Mouse (Mus musculus): ENCODE results near the gene Capn7. TPM values are rescaled to one million over a fixed set of nuclear protein-coding genes. Genes with fewer than 3 reads are reported as not detected.

Capn7 gene
- polyA plus RNA-seq (2014; fragmentation: Illumina TruSeq; extraction: RNeasy Lipid Tissue Mini Kit (QIAGEN cat#74804)), result 142 TPM

GRCm38 (mm10) chr14:31336369-31337155 is at the start of gene Capn7:
TSS of gene Capn7 (plus strand) at chr14:31336638.

DNA sequence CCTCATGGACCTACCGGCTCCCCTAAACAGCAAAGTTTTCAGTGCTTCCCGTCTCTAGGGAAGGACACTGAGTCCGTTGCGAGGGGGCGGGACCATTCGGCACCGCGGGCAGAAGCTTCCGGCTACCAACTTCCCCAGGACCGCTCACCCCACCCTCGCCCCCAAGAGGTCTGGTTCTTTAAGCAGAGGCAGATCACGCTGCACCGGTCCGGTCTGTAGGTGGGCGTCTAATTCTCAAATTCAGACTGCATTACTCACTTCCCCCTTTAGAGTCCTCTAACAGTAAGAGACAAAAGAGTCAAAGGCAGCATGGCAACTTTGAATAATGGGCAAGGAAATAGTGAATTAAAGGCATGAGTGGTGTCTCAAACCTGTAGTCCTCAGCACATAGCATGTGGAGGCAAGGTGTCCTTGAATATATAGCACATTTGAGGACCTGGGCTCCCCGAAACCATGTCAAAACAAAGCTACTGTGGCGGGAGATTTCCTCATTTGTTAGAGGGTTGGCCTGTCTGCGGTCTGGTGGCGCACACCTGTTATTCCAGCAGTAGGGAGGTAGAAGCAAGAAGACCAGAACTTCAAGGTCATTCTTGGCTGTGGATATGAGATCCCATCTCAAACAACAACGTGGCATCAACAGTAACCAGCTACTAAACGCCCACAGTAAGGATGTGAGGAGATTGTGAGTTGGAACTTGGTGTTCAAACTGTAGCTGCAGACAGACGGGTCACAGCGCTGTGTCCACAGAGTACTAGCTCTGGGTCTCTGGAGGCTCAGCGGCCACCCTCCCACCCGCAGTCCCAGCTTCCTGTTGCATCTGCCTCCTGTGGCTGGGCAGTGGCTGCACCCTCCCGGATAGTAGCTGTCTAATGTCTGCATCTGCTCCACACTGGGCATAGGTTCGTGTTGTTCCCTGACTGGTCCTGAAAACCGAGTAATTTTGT is 12.3 kb upstream of the Capn7 start, which contains the start of gene Dnah1:
Gene Dnah1 (minus strand): TSS at position 48 of the 944 bp plus-strand sequence.

Other genes with a start within 250 kb of the Capn7 start
- gene Smim4, start 207.7 kb upstream of the Capn7 start, polyA plus RNA-seq (2014; fragmentation: Illumina TruSeq; extraction: RNeasy Lipid Tissue Mini Kit (QIAGEN cat#74804)), result 6.6 TPM
- 3.3 TPM for gene Nt5dc2, start 205.6 kb upstream of the Capn7 start, polyA plus RNA-seq (2014; fragmentation: Illumina TruSeq; extraction: RNeasy Lipid Tissue Mini Kit (QIAGEN cat#74804))
- 1.7 TPM for gene Stab1, start 168.0 kb upstream of the Capn7 start, polyA plus RNA-seq (2014; fragmentation: Illumina TruSeq; extraction: RNeasy Lipid Tissue Mini Kit (QIAGEN cat#74804))
- gene Tnnc1, start 128.3 kb upstream of the Capn7 start, polyA plus RNA-seq (2014; fragmentation: Illumina TruSeq; extraction: RNeasy Lipid Tissue Mini Kit (QIAGEN cat#74804)), result not detected
- 84.3 TPM for gene Nisch, start 119.7 kb upstream of the Capn7 start, polyA plus RNA-seq (2014; fragmentation: Illumina TruSeq; extraction: RNeasy Lipid Tissue Mini Kit (QIAGEN cat#74804))
- gene Sema3g, start 118.8 kb upstream of the Capn7 start, polyA plus RNA-seq (2014; fragmentation: Illumina TruSeq; extraction: RNeasy Lipid Tissue Mini Kit (QIAGEN cat#74804)), result 8.8 TPM
- gene Phf7, start 85.3 kb upstream of the Capn7 start, polyA plus RNA-seq (2014; fragmentation: Illumina TruSeq; extraction: RNeasy Lipid Tissue Mini Kit (QIAGEN cat#74804)), result 9.7 TPM
- gene Bap1, start 85.2 kb upstream of the Capn7 start, polyA plus RNA-seq (2014; fragmentation: Illumina TruSeq; extraction: RNeasy Lipid Tissue Mini Kit (QIAGEN cat#74804)), result 6.2 TPM
- gene Dnah1, start 12.7 kb upstream of the Capn7 start, polyA plus RNA-seq (2014; fragmentation: Illumina TruSeq; extraction: RNeasy Lipid Tissue Mini Kit (QIAGEN cat#74804)), result 0.29 TPM
- gene Sh3bp5, start 99.4 kb downstream of the Capn7 start, polyA plus RNA-seq (2014; fragmentation: Illumina TruSeq; extraction: RNeasy Lipid Tissue Mini Kit (QIAGEN cat#74804)), result 73.6 TPM
- 44.0 TPM for gene Eaf1, start 157.8 kb downstream of the Capn7 start, polyA plus RNA-seq (2014; fragmentation: Illumina TruSeq; extraction: RNeasy Lipid Tissue Mini Kit (QIAGEN cat#74804))
- 90.1 TPM for gene Mettl6, start 158.4 kb downstream of the Capn7 start, polyA plus RNA-seq (2014; fragmentation: Illumina TruSeq; extraction: RNeasy Lipid Tissue Mini Kit (QIAGEN cat#74804))

Data from ovary, adult 10 weeks (tissue).